Mouse (Mus musculus): ENCODE data around the gene Prr15l. TPM values are rescaled to one million over a fixed set of nuclear protein-coding genes. Genes with fewer than 3 reads are reported as not detected.
A peak's percentile ranks its signal among the peaks of the same experiment; 100 is the strongest.

The Prr15l gene
- polyA plus RNA-seq, 1 experiment from 2014 or later, result 0.35 TPM

- Histone ChIP-seq H3K4me3 (no peak overlapping the region), H3K4me2 (no peak overlapping the region), H3K9me3 (no peaks in the 10 kb centered on the region), H3K4me1 (replicated peaks) (peaks cover 54% of the 10 kb centered on the region), H3K27me3 (no peaks in the 10 kb centered on the region), H3K9ac (no peak overlapping the region), H3K27ac (replicated peaks) (peak overlapping the region; percentile 39), H3K36me3 (no peaks in the 10 kb centered on the region)
- 71% methylated on average over 5 of the region's 5 CpGs for WGBS
- ATAC-seq (ENCODE audit: low FRiP score, low read depth), result no peak
Measured at GRCm38 (mm10) chr11:96973426-96973964, 45.6 kb downstream of the Prr15l start.

- H3K36me3 ChIP-seq, result no peaks in the 10 kb centered on the region
- no peaks in the 10 kb centered on the region for H3K27me3 ChIP-seq
- H3K4me3 ChIP-seq, result no peak overlapping the region
- H3K4me2 ChIP-seq, result no peak overlapping the region
- ATAC-seq (ENCODE audit: low FRiP score, low read depth), result no peak
- H3K9ac ChIP-seq, result no peak overlapping the region
- no peak overlapping the region for H3K27ac ChIP-seq (replicated peaks)
- H3K4me1 ChIP-seq (replicated peaks), result peaks cover 50% of the 10 kb centered on the region
- 91% methylated on average over 5 of the region's 5 CpGs for WGBS
- H3K9me3 ChIP-seq, result no peaks in the 10 kb centered on the region
Measured at GRCm38 (mm10) chr11:96974813-96975212, 46.9 kb downstream of the Prr15l start.

GRCm38 (mm10) chr11:96975511-96976378 lies 47.8 kb downstream of the Prr15l start:
- Histone ChIP-seq H3K9me3 (no peaks in the 10 kb centered on the region), H3K36me3 (no peaks in the 10 kb centered on the region), H3K27ac (replicated peaks) (peak overlapping the region; percentile 99), H3K4me3 (peak overlapping the region; percentile 92), H3K4me2 (peak overlapping the region; percentile 67), H3K4me1 (replicated peaks) (peaks cover 46% of the 10 kb centered on the region), H3K27me3 (no peaks in the 10 kb centered on the region), H3K9ac (peak overlapping the region; percentile 92; the same call in 1 of the 2 replicates)
- 72% methylated on average over 10 of the region's 10 CpGs for WGBS
- no peak for ATAC-seq (ENCODE audit: low FRiP score, low read depth)

- ATAC-seq (ENCODE audit: low FRiP score, low read depth), result no peak
- WGBS, result 44% methylated on average over 3 of the region's 3 CpGs
Measured at GRCm38 (mm10) chr11:96976379-96976687, 48.4 kb downstream of the Prr15l start.

GRCm38 (mm10) chr11:96976911-96977591 lies 49.1 kb downstream of the Prr15l start:
- Histone ChIP-seq H3K4me3 (peak overlapping the region; percentile 92), H3K27me3 (no peaks in the 10 kb centered on the region), H3K9me3 (no peaks in the 10 kb centered on the region), H3K4me2 (peak overlapping the region; percentile 67), H3K27ac (replicated peaks) (peak overlapping the region; percentile 99), H3K9ac (peak overlapping the region; percentile 92), H3K4me1 (replicated peaks) (peaks cover 46% of the 10 kb centered on the region), H3K36me3 (no peaks in the 10 kb centered on the region)
- peak; percentile 71 for ATAC-seq (ENCODE audit: low FRiP score, low read depth)
- WGBS, result 1% methylated on average over 42 of the region's 50 CpGs

More at GRCm38 (mm10) chr11:96976379-96976687, 48.4 kb downstream of the Prr15l start:
- Histone ChIP-seq H3K36me3 (no peaks in the 10 kb centered on the region), H3K4me2 (peak overlapping the region; percentile 67), H3K4me1 (replicated peaks) (peaks cover 46% of the 10 kb centered on the region), H3K27me3 (no peaks in the 10 kb centered on the region), H3K4me3 (peak overlapping the region; percentile 92), H3K9ac (peak overlapping the region; percentile 92), H3K9me3 (no peaks in the 10 kb centered on the region), H3K27ac (replicated peaks) (peak overlapping the region; percentile 99)

GRCm38 (mm10) chr11:96977606-96978400 lies 49.9 kb downstream of the Prr15l start:
- peak overlapping the region; percentile 67 for H3K4me2 ChIP-seq
- H3K9me3 ChIP-seq, result no peaks in the 10 kb centered on the region
- no peaks in the 10 kb centered on the region for H3K27me3 ChIP-seq
- ATAC-seq (ENCODE audit: low FRiP score, low read depth), result peak; percentile 99
- peaks cover 40% of the 10 kb centered on the region for H3K4me1 ChIP-seq (replicated peaks)
- no peaks in the 10 kb centered on the region for H3K36me3 ChIP-seq
- H3K4me3 ChIP-seq, result peak overlapping the region; percentile 92
- 0% methylated on average over 45 of the region's 45 CpGs for WGBS
- peak overlapping the region; percentile 92 for H3K9ac ChIP-seq
- peak overlapping the region; percentile 99 for H3K27ac ChIP-seq (replicated peaks)

GRCm38 (mm10) chr11:96978401-96979246 lies 50.7 kb downstream of the Prr15l start:
- peak overlapping the region; percentile 67 for H3K4me2 ChIP-seq
- H3K36me3 ChIP-seq, result no peaks in the 10 kb centered on the region
- ATAC-seq (ENCODE audit: low FRiP score, low read depth), result no peak
- H3K27ac ChIP-seq (replicated peaks), result peak overlapping the region; percentile 86
- WGBS, result 30% methylated on average over 17 of the region's 17 CpGs
- no peaks in the 10 kb centered on the region for H3K9me3 ChIP-seq
- H3K4me3 ChIP-seq, result peak overlapping the region; percentile 92
- H3K9ac ChIP-seq, result peak overlapping the region; percentile 62
- no peaks in the 10 kb centered on the region for H3K27me3 ChIP-seq
- peaks cover 32% of the 10 kb centered on the region for H3K4me1 ChIP-seq (replicated peaks)

GRCm38 (mm10) chr11:96979329-96979728 lies 51.4 kb downstream of the Prr15l start:
- no peak overlapping the region for H3K27ac ChIP-seq (replicated peaks)
- H3K9me3 ChIP-seq, result no peaks in the 10 kb centered on the region
- ATAC-seq (ENCODE audit: low FRiP score, low read depth), result no peak
- WGBS, result 85% methylated on average over 7 of the region's 7 CpGs
- no peak overlapping the region for H3K4me3 ChIP-seq
- no peak overlapping the region for H3K9ac ChIP-seq
- no peak overlapping the region for H3K4me2 ChIP-seq
- H3K27me3 ChIP-seq, result peaks cover 7% of the 10 kb centered on the region; the same call in 1 of the 2 replicates
- no peaks in the 10 kb centered on the region for H3K36me3 ChIP-seq
- H3K4me1 ChIP-seq (replicated peaks), result peaks cover 25% of the 10 kb centered on the region

GRCm38 (mm10) chr11:96980021-96980420 lies 52.1 kb downstream of the Prr15l start:
- Histone ChIP-seq H3K27me3 (peaks cover 8% of the 10 kb centered on the region), H3K4me3 (no peak overlapping the region), H3K9me3 (no peaks in the 10 kb centered on the region), H3K4me2 (no peak overlapping the region), H3K27ac (replicated peaks) (no peak overlapping the region), H3K9ac (no peak overlapping the region), H3K4me1 (replicated peaks) (peaks cover 23% of the 10 kb centered on the region), H3K36me3 (no peaks in the 10 kb centered on the region)
- WGBS, result 82% methylated on average over 5 of the region's 5 CpGs
- ATAC-seq (ENCODE audit: low FRiP score, low read depth), result no peak

- no peaks in the 10 kb centered on the region for H3K9me3 ChIP-seq
- 73% methylated on average over 15 of the region's 15 CpGs for WGBS
- H3K27me3 ChIP-seq, result peaks cover 15% of the 10 kb centered on the region
- no peak overlapping the region for H3K27ac ChIP-seq (replicated peaks)
- no peak overlapping the region for H3K4me3 ChIP-seq
- H3K4me2 ChIP-seq, result no peak overlapping the region
- H3K4me1 ChIP-seq (replicated peaks), result peaks cover 11% of the 10 kb centered on the region
- H3K36me3 ChIP-seq, result no peaks in the 10 kb centered on the region
- no peak overlapping the region for H3K9ac ChIP-seq
- no peak for ATAC-seq (ENCODE audit: low FRiP score, low read depth)
Measured at GRCm38 (mm10) chr11:96981461-96981860, 53.6 kb downstream of the Prr15l start.

- H3K4me1 ChIP-seq (replicated peaks), result peaks cover 8% of the 10 kb centered on the region
- no peak overlapping the region for H3K9ac ChIP-seq
- H3K4me3 ChIP-seq, result no peak overlapping the region
- H3K9me3 ChIP-seq, result no peaks in the 10 kb centered on the region
- H3K27ac ChIP-seq (replicated peaks), result no peak overlapping the region
- no peak for ATAC-seq (ENCODE audit: low FRiP score, low read depth)
- peak overlapping the region; percentile 27; the same call in 1 of the 2 replicates for H3K4me2 ChIP-seq
- peaks cover 15% of the 10 kb centered on the region for H3K27me3 ChIP-seq
- H3K36me3 ChIP-seq, result no peaks in the 10 kb centered on the region
- 4% methylated on average over 7 of the region's 7 CpGs for WGBS
Measured at GRCm38 (mm10) chr11:96982355-96982754, 54.5 kb downstream of the Prr15l start.

Data from hindbrain, embryonic 15.5 days (tissue).